Mouse (Mus musculus) ovary, postnatal 14 days (tissue): ENCODE results near the gene 2900092C05Rik.

ENCODE experiments used
- DNase-seq: peaks from one replicate; pipeline ENCODE4 v3.0.0; 2022; ENCODE audit warnings: low spot score

Gene 2900092C05Rik

GRCm38 (mm10) chr7:12512217-12512616 is at the start of gene 2900092C05Rik:
Gene 2900092C05Rik, plus strand, starts transcription at chr7:12512517.
- no peak for DNase-seq

GRCm38 (mm10) chr7:12478158-12479008 is 33.9 kb upstream of the 2900092C05Rik start, which contains the start of gene Zfp606:
Gene Zfp606, plus strand, starts transcription at chr7:12478293.
- peak; percentile 70 for DNase-seq

- no peak for DNase-seq
These were observed 33.3 kb upstream of the 2900092C05Rik start for GRCm38 (mm10) chr7:12479009-12479346.

GRCm38 (mm10) chr7:12479525-12479924 is 32.8 kb upstream of the 2900092C05Rik start:
- no peak for DNase-seq

- DNase-seq, result no peak
These were observed 28.5 kb upstream of the 2900092C05Rik start for GRCm38 (mm10) chr7:12483771-12484170.

GRCm38 (mm10) chr7:12485956-12486355 is 26.4 kb upstream of the 2900092C05Rik start:
- no peak for DNase-seq

- DNase-seq, result no peak
These were observed 25.6 kb upstream of the 2900092C05Rik start for GRCm38 (mm10) chr7:12486691-12487090.

GRCm38 (mm10) chr7:12510913-12511312 is 1.4 kb upstream of the 2900092C05Rik start:
- DNase-seq, result no peak
